Mouse (Mus musculus) heart, postnatal 25 days (tissue): ENCODE measurements around the gene Fos. TPM values are rescaled to one million over a fixed set of nuclear protein-coding genes. Genes with fewer than 3 reads are reported as not detected.

Experiments
- DNase-seq: peaks from one replicate; pipeline ENCODE4 v3.0.0; 2022; ENCODE audit warnings: low spot score
- intact Hi-C: fragments of 180-260 bp; cut with DNase I; formaldehyde crosslinking; loops from one replicate; pipeline ENCODE4 v1.15.1; 2025
- total RNA-seq, 2 experiments: library from RNA; stranded (reverse); gene quantifications; 2 replicates each; pipeline ENCODE4 v1.2.3; 2021

Fos gene
- total RNA-seq, 2 experiments from 2014 or later = 3.4 to 3.9 TPM

DNA sequence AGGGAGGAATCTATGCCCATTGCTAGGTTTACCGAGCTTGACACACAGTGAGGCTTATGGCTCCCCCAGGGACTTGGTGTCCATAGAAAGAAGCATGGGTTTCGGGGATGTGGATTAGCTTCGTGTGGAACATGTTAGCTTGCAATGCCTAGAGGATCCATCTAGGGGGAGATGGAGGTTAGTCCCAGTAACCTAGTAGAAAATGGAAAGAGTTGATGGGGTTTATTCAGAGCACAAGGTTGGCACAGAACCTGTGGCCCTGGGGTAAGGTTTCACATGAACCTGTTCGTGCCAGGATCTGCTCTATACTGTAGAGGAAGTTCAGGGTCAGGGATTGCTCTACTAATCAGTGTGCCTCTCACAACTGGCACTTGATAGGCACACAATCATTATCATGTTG, 9.5 kb downstream of the Fos start:
- DNase-seq = no peak
- intact Hi-C loops = no loop called here

DNA sequence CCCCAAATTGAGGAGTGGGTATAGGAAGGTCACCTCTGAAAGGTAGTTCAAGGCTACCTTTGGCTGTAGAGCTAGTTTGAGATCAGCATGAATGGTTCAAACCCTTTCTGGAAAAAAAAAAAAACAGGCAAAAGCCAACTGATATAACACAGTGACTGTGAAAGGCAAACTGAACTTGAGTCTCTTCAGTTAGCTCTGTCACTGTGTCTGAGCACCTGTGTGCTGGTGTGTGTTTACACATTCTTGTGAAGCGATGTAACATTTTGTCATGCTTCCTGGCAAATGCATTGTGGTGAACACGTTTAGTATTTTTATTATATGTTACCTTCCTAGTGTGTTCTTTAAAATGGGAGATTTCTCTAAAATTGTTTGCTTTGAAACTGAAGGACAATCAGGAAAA, 11.0 kb downstream of the Fos start:
- intact Hi-C loops = loop anchor here (1.0 kb wide), 1 partner anchor 10 kb away; no protein-coding TSS in a partner anchor
- no peak for DNase-seq

DNA sequence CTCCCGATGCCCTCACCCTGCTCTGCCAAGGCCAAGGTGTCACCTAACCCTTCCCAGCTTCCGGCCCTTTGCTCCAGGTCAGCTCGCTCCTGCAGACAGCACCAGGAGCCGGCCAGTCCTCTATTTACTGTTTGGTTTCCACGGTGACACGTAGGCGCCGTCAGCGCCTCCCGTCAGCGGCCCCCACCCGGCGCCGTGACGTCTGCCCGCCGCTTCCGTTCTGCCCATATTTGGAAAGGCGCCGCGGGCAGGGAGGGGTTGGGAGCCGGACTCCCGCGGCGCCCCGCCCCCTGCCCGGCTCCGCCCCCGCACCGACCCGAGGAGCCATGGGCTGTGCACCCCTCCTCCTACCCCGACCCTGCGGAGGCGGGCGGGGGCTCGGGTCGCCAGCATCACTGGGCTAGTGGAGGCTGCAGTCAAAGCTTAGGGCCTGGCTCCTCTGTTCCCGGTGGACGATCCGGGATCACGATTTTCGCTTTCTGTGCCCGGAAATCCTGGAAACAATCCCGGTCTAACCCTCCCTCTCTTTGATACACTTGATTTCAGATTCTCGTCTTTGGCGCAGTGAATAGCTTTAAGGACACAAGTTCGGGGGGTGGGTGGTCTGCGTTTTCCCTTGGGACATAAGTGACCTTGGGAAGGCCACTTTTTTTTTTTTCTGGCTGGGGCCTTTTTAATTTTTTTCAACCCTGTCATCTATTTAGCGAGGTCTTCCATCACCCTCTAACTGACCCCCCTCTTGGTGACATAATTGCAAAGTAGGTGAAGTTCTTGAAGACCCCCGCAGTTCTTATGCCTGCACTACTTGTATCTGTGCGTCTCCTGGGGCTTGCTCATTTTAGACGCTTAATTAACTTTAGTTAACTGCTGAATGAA, 12.4 kb downstream of the Fos start:
- intact Hi-C loops = loop anchor here (1.0 to 2.0 kb wide), 2 partner anchors 12 to 33 kb away; no protein-coding TSS in a partner anchor
- peak; percentile 93 for DNase-seq

DNA sequence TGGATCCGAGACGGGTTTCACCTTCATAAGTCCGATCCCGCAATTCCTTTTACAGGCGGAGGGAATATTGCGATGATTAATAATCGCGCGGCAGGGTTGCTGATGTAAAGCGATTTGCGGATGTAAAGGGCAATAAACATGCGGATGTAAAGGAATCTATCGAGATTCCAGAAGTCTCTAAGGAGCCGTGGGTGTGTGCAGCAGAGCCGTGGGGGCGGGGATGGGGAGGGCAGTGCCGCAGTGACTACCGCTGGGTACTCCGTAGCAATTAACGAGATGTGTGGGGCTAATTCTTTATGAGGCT, 13.0 kb downstream of the Fos start:
- DNase-seq = no peak
- intact Hi-C loops = loop anchor here (1.0 to 2.0 kb wide), 2 partner anchors 34 to 139 kb away; no protein-coding TSS in a partner anchor

DNA sequence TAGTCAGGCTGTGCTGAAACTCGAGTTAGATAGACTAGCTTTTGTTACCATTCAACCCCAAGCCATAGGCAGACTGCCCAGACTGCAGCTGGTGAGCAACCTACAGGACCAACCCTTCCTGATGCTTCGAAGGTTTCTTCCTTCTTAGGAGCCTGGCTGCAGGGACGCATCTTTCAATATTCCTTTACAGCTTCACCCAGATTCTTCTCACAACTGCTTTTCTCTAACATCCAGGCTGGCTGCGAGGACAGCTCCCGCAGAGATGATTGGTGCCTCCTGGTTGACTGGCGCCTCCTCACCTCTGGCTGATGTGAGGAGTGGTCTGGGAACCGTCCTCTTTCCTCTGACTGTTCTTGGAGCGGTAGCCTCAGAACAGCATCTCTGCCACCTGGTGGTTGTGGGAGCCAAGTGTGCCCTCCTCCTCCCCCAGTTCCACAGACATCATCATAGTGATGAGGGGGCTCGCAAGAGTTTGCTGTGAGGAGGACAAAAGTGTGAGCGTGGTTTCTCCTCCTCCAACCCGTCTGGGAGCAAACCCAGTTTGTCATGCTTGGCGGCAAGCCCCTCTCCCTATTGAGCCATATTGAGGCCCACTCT, 14.0 kb downstream of the Fos start:
- intact Hi-C loops = loop anchor here (1.0 to 2.0 kb wide), 2 partner anchors 35 to 140 kb away; no protein-coding TSS in a partner anchor
- no peak for DNase-seq

DNA sequence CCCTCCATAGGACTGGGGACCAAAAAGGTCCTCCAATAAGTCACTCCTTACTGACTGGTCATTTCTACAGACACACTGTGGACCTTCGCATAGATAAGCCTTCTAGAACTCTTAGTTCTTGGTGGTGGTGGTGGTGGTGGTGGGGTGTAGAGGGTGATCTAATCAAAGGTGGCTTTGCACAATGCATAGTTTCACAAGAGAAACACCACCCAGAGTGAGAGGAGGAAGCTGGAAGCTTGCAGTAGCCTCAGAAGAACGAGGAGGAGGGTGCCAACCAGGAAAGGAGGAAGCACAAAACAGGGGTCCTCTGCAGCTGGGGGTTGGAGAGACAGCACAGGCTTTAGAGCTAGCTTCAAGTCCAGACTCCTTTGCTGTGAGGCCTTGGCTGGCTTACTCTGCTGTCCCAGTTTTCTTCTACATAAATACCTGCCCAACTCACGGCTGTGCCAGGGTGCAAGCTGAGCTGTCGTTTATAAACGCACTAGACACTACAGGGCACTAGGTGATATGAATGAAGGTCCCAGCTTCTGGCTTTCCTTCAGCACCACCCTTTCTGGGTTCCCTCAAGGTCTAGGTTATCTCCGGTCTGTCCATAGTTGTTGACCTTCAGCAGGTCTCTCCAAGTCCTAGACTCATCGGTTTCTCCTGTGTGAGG, 15.7 kb downstream of the Fos start:
- DNase-seq = no peak
- intact Hi-C loops = no loop called here

DNA sequence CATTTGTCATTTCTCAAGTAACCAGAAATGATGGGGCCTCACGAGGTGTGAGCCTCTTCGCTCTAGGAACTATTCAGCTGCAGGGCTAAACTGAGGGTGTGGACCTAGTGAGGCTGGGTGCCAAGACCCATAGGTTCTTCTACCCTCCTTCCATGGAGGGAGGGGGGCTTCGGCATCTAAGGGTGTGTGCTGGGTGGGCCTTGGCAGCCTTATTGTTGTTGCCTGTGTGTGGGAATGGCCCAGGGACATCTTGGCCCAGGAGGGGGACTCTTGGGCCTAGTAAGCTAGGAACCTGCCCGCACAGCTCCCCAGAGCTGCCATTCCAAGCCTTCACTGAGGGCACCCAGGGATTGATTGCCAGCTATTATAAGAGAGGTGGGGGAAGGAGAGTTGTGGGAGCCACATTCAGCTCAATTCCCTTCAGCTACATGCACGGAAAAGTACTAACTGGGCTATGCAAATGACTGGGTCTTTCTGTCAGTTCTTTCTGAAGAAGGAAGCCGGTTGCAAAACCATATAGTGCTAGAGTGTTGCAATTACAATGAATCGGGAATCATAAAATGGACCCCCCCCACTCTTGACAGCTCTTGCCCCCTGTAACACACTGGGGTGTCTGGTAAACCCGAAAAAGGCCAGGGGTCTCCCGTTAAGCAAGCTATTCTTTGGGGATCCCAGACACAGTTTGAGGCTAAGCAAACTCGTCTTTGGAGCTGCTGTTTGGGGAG, 16.6 kb downstream of the Fos start:
- no peak for DNase-seq
- intact Hi-C loops = no loop called here

DNA sequence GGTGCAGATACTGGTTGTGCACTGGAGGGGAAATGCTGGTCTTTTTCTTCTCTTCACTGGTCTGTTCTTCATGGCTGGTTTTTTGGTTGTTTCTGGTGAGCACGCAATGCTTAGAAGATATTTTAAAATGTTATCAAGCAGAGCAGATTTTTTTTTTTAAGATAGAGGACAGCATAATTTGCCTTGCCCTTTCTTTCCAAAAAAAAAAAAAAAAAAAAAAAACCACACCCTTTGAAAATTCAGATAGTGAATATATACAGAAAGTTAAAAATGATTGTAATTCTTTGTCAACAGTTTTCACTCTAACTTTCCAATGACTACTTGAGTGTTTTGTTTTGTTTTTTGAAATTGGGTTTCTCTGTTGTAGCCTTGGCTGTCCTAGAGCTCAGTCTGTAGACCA, 17.3 kb downstream of the Fos start:
- no peak for DNase-seq

DNA sequence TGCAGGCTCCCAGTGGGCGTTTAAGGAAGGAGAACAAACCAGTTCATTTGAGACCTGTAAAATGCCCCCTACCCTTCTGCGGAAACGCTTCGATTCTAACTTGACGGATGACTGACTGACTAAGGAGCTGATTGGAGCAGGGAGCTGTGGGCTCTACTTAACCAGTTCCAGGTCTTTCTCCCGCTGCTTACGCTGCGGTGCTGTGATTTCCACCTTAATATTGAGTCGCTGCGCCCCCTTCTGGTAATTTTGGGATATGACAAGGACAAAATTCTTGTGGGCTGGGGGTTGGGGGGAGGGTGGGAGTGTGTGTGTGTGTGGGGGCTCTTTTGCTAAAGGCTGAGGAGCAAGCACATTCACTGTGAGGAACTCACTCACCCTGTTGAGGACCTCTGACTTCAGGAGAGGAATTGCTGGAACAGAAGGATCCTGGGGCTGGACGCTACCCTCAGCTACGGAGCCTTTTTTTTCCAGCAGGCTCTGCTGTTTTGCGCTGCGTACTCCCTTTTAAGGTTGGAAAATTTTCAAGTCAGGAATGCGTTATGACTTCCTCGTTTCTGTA, 18.5 kb downstream of the Fos start:
- intact Hi-C loops = loop anchor here (1.0 kb wide), 2 partner anchors 146 to 151 kb away; no protein-coding TSS in a partner anchor
- no peak for DNase-seq

More for the DNA sequence above, 17.3 kb downstream of the Fos start:
- intact Hi-C loops = no loop called here

DNA sequence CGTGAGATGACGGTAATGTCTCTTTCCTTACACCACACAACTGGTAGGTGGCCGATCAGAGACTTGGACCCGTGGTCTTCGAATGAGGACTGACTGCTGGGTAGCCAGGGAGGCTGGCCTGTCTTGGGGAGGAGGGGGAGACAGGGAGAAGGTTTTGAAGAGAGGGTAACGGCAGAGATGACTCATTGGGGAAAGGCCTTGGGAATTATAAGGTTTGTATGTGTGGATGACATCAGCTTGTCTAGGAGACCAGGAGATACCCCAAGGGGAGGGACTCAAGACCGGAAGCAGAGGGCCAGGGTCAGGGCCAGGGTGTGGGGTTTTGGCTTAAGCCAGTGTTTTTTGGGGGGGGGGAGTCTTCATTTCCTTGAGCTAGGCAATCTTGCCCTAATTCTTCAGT, 22.6 kb downstream of the Fos start:
- intact Hi-C loops = loop anchor here (1.0 kb wide), 1 partner anchor 167 kb away; no protein-coding TSS in a partner anchor
- no peak for DNase-seq

DNA sequence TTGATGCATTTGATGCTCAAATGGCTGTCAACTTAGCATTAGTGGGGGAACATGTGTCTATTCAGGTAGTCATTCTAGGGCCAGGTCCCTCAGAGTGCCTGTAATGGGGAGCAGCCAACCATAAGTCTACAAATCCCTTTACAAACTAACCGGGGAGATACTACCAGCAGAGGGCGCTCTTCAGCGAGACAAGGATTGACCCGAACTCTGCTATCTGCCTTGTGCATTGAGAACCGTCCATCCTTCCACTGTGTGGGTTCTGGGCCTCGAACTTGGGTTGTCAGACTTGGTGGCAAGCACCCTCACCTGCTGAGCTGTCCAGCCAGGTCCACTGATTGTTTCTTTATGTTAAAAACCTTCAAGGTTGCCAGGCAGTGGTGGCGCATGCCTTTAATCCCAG, 23.1 kb downstream of the Fos start:
- no peak for DNase-seq
- intact Hi-C loops = loop anchor here (1.0 kb wide), 1 partner anchor 167 kb away; no protein-coding TSS in a partner anchor

DNA sequence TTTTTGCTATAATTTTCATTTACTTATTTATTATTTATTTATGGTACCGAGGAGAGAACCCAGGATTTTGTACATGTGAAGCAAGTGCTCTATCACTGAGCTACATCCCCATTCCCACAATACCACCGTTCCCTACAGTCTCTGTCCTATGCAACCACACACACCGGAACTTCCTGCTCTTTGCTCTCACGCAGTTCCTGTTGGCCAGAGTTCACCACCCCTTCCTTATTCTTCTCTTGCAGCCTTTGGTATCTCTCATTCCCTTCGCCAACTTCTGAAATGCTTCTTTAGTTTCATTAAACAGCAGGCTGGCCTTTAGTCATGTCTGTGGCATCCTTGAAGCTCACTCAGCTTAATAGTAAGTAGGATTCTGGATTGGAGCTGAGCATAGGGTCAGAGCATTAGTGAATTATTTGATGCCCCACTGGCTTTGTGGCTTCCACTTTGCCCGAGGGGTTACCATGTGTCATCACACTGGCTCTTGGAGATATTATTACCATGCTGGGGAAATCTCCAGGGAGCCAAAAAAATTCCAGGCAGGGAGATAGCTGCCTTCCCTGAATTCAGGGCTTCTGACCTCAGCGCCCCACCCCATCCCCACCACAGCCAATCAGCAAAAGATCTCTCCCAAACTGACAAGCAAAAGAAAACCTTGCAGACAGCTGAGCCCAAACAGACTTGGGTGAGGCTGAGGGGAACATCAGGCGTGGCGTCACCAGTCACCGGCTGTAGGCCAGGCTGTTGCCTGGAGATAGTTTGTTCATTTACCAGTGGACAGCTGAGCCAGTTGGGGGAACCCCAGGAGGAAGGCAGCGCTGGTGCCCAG, 23.8 kb downstream of the Fos start:
- DNase-seq = peak; percentile 65
- intact Hi-C loops = no loop called here

DNA sequence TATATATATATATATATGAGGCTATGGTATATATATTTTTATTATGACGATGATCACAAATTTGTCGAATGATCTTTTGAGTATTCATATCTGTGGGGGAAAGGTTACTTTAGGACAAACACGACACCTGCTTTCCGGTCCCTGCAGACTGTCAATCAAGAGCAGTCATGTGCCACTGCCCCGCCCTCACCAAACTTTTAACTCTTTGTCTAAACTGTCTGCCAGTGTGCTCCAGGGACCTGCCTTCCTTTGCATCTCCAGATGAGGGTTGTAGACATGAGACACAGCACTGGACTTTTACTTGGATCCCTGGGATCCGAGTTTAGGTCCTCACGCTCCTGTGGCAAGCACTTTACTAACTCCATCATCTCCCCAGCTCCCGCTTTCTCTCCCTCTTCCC, 25.3 kb downstream of the Fos start:
- no peak for DNase-seq
- intact Hi-C loops = no loop called here

DNA sequence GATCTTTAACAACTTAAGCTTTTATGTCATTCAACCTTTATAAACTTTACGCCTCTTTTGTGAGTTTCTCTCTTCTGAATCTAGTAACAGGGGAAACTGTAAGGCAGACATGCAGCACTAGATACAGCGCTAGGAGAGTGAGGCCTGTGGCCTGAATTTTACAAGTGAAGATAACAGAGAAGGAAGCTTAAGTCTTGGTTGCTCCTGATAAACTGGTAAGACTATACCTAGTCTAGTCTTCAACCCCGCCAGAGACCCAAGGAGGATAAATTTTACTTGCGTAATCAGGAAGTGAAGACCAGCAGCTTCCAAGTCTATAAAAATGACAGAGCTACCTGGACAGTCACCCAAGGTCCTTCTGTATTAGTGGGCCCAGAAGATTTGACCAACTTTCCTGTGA, 29.0 kb downstream of the Fos start:
- DNase-seq = no peak
- intact Hi-C loops = no loop called here

DNA sequence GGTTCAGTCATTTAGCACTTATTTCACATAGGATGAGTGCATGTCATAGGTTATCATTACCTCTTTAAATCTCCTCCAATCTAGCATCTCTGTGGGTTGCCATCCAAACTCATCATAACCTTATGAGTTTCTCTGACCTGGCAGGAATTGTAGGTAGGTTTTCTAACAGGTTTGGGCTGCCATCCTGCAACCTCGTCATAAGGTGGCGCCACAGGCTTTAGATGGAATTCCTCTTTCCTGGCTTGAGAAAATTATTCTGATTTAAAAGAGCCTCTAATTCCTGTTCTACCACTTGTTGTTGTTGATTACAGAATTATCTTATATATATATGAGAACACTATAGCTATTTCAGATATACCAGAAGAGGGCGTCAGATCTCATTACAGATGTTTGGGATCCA, 34.5 kb downstream of the Fos start:
- DNase-seq = no peak
- intact Hi-C loops = loop anchor here (1.0 to 2.0 kb wide), 3 partner anchors 139 to 221 kb away; no protein-coding TSS in a partner anchor

DNA sequence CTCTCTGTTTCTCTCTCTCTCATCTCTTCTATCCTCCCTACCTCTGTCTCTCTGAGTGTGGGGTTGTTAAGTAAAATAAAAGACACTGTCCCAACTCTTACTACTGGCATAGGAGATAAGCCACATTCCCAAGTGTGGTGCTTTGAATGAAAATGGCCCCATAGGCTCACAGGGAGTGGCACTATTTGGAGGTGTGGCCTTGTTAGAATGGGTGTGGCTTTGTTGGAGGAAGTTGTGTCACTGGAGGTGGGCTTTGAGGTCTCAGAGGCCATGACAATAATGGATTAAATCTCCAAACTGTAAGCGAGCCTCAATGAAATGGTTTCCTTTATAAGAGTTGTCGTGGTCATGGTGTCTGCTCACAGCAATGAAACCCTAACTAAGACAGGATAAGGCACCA, 36.3 kb downstream of the Fos start:
- intact Hi-C loops = no loop called here
- DNase-seq = no peak

DNA sequence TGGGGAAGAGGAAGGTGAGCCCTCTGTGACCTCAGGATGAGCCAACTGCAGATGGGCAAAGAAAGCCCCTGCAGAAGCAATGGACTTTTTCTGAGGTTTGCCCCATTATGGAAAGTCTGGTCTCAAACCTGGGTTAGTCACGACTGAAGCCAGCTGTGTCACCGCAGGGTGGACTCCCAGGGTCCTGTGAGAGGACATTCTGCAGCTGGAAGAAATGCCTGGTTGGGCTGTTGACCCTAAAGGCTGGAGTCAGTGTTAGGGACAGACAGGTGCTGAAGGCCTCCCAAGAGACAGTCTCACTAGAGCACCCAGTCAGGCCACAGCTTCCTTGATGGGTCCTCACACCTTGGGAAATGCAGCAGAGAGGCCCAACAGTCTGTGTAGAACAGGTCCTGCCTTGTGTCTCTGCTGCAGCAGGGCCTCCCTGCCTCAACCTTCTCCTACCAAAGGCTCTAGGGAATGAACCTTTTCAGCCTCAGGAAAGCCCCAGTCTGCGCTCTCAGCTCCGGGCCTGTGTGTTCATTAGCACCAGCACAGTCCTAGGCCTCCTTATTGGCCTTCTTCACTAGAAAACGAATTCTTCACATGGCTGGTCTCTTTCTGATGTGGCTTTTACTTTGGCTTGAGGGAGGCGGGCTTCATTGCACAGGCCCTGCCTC, 40.2 kb downstream of the Fos start:
- no peak for DNase-seq
- intact Hi-C loops = no loop called here

DNA sequence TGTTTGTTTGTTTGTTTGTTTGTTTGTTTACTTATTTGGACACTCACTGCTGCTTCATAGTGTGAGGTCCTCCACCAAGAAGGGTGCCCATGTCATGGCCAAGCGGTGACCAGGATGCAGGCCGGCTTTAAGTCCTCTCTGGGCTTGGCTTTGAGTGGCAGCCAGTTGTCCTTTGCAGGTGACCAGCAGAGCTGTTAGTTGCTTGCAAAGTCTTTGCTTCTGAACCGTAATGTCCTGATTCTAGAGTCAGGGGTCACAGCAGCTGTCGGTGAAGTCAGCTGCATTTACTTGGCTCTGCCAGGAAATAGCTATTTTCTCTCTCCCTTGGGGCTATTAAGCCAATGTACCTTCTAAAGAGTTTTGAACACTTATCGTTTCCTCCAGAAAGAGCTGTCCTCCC, 41.3 kb downstream of the Fos start:
- no peak for DNase-seq
- intact Hi-C loops = no loop called here
